ENCODE assay signal across 19 mouse cellular contexts in the genomic region with DNA sequence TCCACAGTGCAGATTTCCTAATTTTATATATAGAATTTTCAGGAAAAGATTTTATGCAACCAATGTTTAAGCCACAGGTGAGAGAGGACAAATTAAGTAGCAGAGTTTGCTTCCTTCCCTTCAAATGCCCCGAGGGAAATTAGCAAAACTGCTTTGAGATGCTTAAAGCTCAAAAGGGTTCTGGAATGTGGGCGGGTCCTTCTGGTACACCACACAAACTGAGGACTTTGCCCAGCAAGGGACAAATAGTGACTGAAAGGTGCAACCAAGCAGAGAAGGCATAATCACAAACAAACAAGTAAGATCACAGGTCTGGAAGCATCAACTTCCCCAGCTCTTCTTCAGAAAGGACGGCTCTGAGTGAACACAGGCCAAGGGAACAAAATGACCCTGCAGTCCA.
DNase-seq lines count a peak whose midpoint lies in the region; ATAC-seq and TF ChIP-seq lines count a peak whose summit lies in the region.
"Had no signal": no experiment of that assay in that cellular context is flagged by ENCODE, and none has a peak within 500 bp of the region (broad histone marks: within the 10 kb centered on the region; RNA-seq: fewer than 3 reads in every experiment).

No protein-coding gene starts in this region.

- no peak for TF ChIP-seq EP300 in liver, postnatal 0 days (IDR thresholded peaks at IDR 0.05; ENCODE audit: low read depth)

- no peaks in the 10 kb centered on the region for H3K4me1 ChIP-seq in embryonic facial prominence, embryonic 11.5 days (ENCODE audit: control insufficient read depth, insufficient read depth, low read length)
- H3K4me1 ChIP-seq in embryonic facial prominence, embryonic 10.5 days = peaks cover 3% of the 10 kb centered on the region; the same call in 1 of the 2 replicates
- no peaks in the 10 kb centered on the region for H3K4me1 ChIP-seq in liver, adult 2 months (ENCODE audit: control insufficient read depth, insufficient read depth, low read length)
- H3K4me1 ChIP-seq in liver, postnatal 0 days (ENCODE audit: insufficient read depth) = no peaks in the 10 kb centered on the region
- H3K4me1 ChIP-seq in lung, adult 2 months (ENCODE audit: control insufficient read depth, insufficient read depth, low read length) = no peaks in the 10 kb centered on the region
- H3K4me1 ChIP-seq: embryonic facial prominence, embryonic 12.5 days; liver, embryonic 15.5 days; midbrain, embryonic 13.5 days; neural tube, embryonic 12.5 days had no signal

- no peaks in the 10 kb centered on the region for H3K27me3 ChIP-seq in embryonic facial prominence, embryonic 11.5 days (ENCODE audit: control insufficient read depth, insufficient read depth, low read length)
- no peaks in the 10 kb centered on the region for H3K27me3 ChIP-seq in embryonic facial prominence, embryonic 10.5 days (replicated peaks; ENCODE audit: low read depth, poor library complexity, severe bottlenecking)
- no peaks in the 10 kb centered on the region for H3K27me3 ChIP-seq in liver, adult 2 months (ENCODE audit: control insufficient read depth, insufficient read depth, low read length)
- H3K27me3 ChIP-seq in liver, postnatal 0 days (ENCODE audit: insufficient read depth, low read length) = no peaks in the 10 kb centered on the region
- H3K27me3 ChIP-seq: embryonic facial prominence, embryonic 12.5 days; liver, embryonic 15.5 days; midbrain, embryonic 13.5 days; neural tube, embryonic 12.5 days had no signal

- TF ChIP-seq POLR2A in liver, adult 2 months (IDR thresholded peaks at IDR 0.05; ENCODE audit: extremely low read depth, insufficient read depth, low read length) = no peak
- TF ChIP-seq POLR2A in lung, adult 2 months (IDR thresholded peaks at IDR 0.05; ENCODE audit: borderline replicate concordance, extremely low read depth, low read depth, low read length) = no peak

- no peak overlapping the region for H3K4me2 ChIP-seq in embryonic facial prominence, embryonic 11.5 days (ENCODE audit: low read depth, low read length)
- no peak overlapping the region for H3K4me2 ChIP-seq in liver, postnatal 0 days (ENCODE audit: low read depth, low read length)
- H3K4me2 ChIP-seq: embryonic facial prominence, embryonic 12.5 days; liver, embryonic 15.5 days; midbrain, embryonic 13.5 days; neural tube, embryonic 12.5 days had no signal

- no peak for ATAC-seq in embryonic facial prominence, embryonic 11.5 days (replicated peaks; ENCODE audit: insufficient number of reproducible peaks, low FRiP score, low TSS enrichment, low read depth)
- no peak for ATAC-seq in liver, postnatal 0 days
- ATAC-seq: CD4-positive, CD25-positive, alpha-beta regulatory T cell, adult 4 months; hindbrain, postnatal 0 days; intestine, postnatal 0 days; midbrain, embryonic 13.5 days had no signal

- peak; percentile 20 for DNase-seq in embryonic facial prominence, embryonic 11.5 days (ENCODE audit: low spot score)
- DNase-seq in embryonic facial prominence, embryonic 10.5 days (ENCODE audit: low spot score) = no peak
- peak; percentile 28 for DNase-seq in liver, adult 2 months (ENCODE audit: extremely low read depth, low read depth, low spot score)
- no peak for DNase-seq in liver, postnatal 0 days
- DNase-seq in kidney, adult 9 months = peak; percentile 58
- DNase-seq in cerebellum, postnatal 10 days = no peak
- DNase-seq in frontal cortex, postnatal 10 days (ENCODE audit: low spot score in 2 of 2) = no peak
- DNase-seq in lung, adult 2 months = no peak
- DNase-seq: cerebellum, postnatal 14 days; gastrocnemius, postnatal 36 days; lung, postnatal 10 days; thymus, postnatal 25 days had no signal

- no peak overlapping the region for H3K4me3 ChIP-seq in embryonic facial prominence, embryonic 11.5 days (ENCODE audit: low read depth, low read length)
- H3K4me3 ChIP-seq in embryonic facial prominence, embryonic 10.5 days = no peak overlapping the region
- H3K4me3 ChIP-seq in liver, adult 2 months (ENCODE audit: insufficient read depth, low read depth, low read length) = no peak overlapping the region
- H3K4me3 ChIP-seq in liver, postnatal 0 days (ENCODE audit: low read depth, low read length) = no peak overlapping the region
- H3K4me3 ChIP-seq in lung, adult 2 months (replicated peaks; ENCODE audit: extremely low read depth, low read depth, low read length) = no peak overlapping the region
- H3K4me3 ChIP-seq: embryonic facial prominence, embryonic 12.5 days; liver, embryonic 15.5 days; midbrain, embryonic 13.5 days; neural tube, embryonic 12.5 days had no signal

- 35% methylated on average over 3 of the region's 3 CpGs for WGBS in embryonic facial prominence, embryonic 11.5 days
- WGBS in embryonic facial prominence, embryonic 10.5 days = 36% methylated on average over 3 of the region's 3 CpGs
- WGBS in liver, adult 2 months = 53% methylated on average over 3 of the region's 3 CpGs
- 39% methylated on average over 3 of the region's 3 CpGs for WGBS in liver, postnatal 0 days (ENCODE audit: insufficient replicate concordance)
- 43% methylated on average over 3 of the region's 3 CpGs for WGBS in lung, adult 2 months

- no peaks in the 10 kb centered on the region for H3K9me3 ChIP-seq in embryonic facial prominence, embryonic 11.5 days (replicated peaks; ENCODE audit: control insufficient read depth, low read length)
- no peaks in the 10 kb centered on the region for H3K9me3 ChIP-seq in embryonic facial prominence, embryonic 10.5 days
- no peaks in the 10 kb centered on the region for H3K9me3 ChIP-seq in liver, postnatal 0 days (ENCODE audit: low read length)
- H3K9me3 ChIP-seq: embryonic facial prominence, embryonic 12.5 days; liver, embryonic 15.5 days; midbrain, embryonic 13.5 days; neural tube, embryonic 12.5 days had no signal

- no peak for TF ChIP-seq CTCF in liver, adult 2 months (IDR thresholded peaks at IDR 0.05; ENCODE audit: low read depth, low read length)
- no peak for TF ChIP-seq CTCF in liver, postnatal 0 days (IDR thresholded peaks at IDR 0.05; ENCODE audit: low read depth)
- TF ChIP-seq CTCF in lung, adult 2 months (IDR thresholded peaks at IDR 0.05; ENCODE audit: insufficient read depth, low read length) = no peak

- H3K36me3 ChIP-seq in embryonic facial prominence, embryonic 11.5 days (replicated peaks; ENCODE audit: control insufficient read depth, insufficient read depth, low read depth, low read length) = no peaks in the 10 kb centered on the region
- no peaks in the 10 kb centered on the region for H3K36me3 ChIP-seq in embryonic facial prominence, embryonic 10.5 days (replicated peaks)
- H3K36me3 ChIP-seq in liver, adult 2 months (ENCODE audit: control insufficient read depth, insufficient read depth, low read length) = no peaks in the 10 kb centered on the region
- no peaks in the 10 kb centered on the region for H3K36me3 ChIP-seq in liver, postnatal 0 days (replicated peaks; ENCODE audit: insufficient read depth, low read length)
- H3K36me3 ChIP-seq: embryonic facial prominence, embryonic 12.5 days; liver, embryonic 15.5 days; midbrain, embryonic 13.5 days; neural tube, embryonic 12.5 days had no signal

- H3K9ac ChIP-seq in embryonic facial prominence, embryonic 11.5 days (replicated peaks; ENCODE audit: low read length) = no peak overlapping the region
- no peak overlapping the region for H3K9ac ChIP-seq in liver, adult 2 months (ENCODE audit: low read depth, low read length)
- H3K9ac ChIP-seq in liver, postnatal 0 days (replicated peaks) = no peak overlapping the region
- H3K9ac ChIP-seq: embryonic facial prominence, embryonic 12.5 days; liver, embryonic 15.5 days; midbrain, embryonic 13.5 days; neural tube, embryonic 12.5 days had no signal

- no peak overlapping the region for H3K27ac ChIP-seq in embryonic facial prominence, embryonic 11.5 days (replicated peaks; ENCODE audit: low read depth, low read length)
- H3K27ac ChIP-seq in embryonic facial prominence, embryonic 10.5 days (replicated peaks) = no peak overlapping the region
- H3K27ac ChIP-seq in liver, adult 2 months (replicated peaks; ENCODE audit: insufficient read depth, low read depth, low read length) = no peak overlapping the region
- no peak overlapping the region for H3K27ac ChIP-seq in liver, postnatal 0 days (ENCODE audit: low read depth)
- H3K27ac ChIP-seq: embryonic facial prominence, embryonic 12.5 days; hindbrain, postnatal 0 days; liver, embryonic 15.5 days; midbrain, embryonic 13.5 days; neural tube, embryonic 12.5 days had no signal

- no peaks in the 10 kb centered on the region for H3K79me2 ChIP-seq in liver, adult 2 months (ENCODE audit: control insufficient read depth, insufficient read depth, low read length)

Comparison
In these comparisons a context has a peak if more than half of its experiments do, and no peak if none do; other contexts are left out.
1. DNase-seq: peak in embryonic facial prominence, embryonic 11.5 days (single experiment), liver, adult 2 months (single experiment) and kidney, adult 9 months (single experiment); none in embryonic facial prominence, embryonic 10.5 days (single experiment), liver, postnatal 0 days (single experiment), cerebellum, postnatal 10 days (0 of 2), frontal cortex, postnatal 10 days (0 of 2) and lung, adult 2 months (single experiment).